Mouse (Mus musculus) stomach, postnatal 0 days (tissue): ENCODE measurements around the gene Farp1.

ENCODE experiments used
- CTCF ChIP-seq: IDR thresholded peaks from 2 replicates; pipeline ENCODE4 v1.5.1; 2016; ENCODE audit warnings: antibody characterized with exemption, low read depth, mild to moderate bottlenecking, moderate library complexity
- EP300 ChIP-seq: optimal IDR thresholded peaks from 2 replicates; pipeline ENCODE3; 2016; ENCODE audit warnings: antibody characterized with exemption

DNA sequence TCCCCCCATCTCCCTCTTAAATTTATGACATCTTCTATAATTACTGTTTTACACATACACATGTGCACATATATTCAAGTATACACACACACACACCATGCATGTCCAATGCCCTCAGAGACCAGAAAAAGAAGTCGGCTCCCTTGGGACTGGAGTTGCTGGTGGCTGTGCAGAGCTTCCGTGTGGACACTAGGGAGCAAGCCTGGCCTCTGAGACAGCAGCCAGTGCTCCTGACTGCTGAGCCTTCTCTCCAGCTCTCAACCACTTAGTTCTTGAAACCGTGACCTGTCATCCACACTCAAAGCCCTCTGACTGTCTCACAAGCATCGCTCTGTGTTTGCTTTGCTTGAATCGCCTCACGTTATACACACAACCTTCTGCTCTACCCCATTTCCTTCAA lies 29.4 kb upstream of the Farp1 start:
- TF ChIP-seq CTCF (no peak), EP300 (no peak)
